Mouse (Mus musculus): ENCODE measurements around the gene Cd160.

Gene Cd160

GRCm38 (mm10) chr3:96755935-96756334, 73.2 kb downstream of the Cd160 start:
- no peak for DNase-seq

Measured in lung, postnatal 36 days (tissue).